Mouse (Mus musculus) spleen, adult 18-20 months (tissue): ENCODE results near the gene Gpr137.
"Not testable (repeated sequence)": the region's sequence is repeated elsewhere in the genome, so short reads cannot be mapped to it uniquely, and the experiment has no call there.

Experiments used
- DNase-seq, 2 experiments: peaks; one replicate each; pipeline ENCODE4 v3.0.0; 2022; ENCODE audit warnings: mixed read lengths in 2 of 2

Gpr137 gene

GRCm38 (mm10) chr19:6942249-6942691 lies at the start of gene Gpr137:
Gene Gpr137 (minus strand): TSS chr19:6942480.
- peak; percentile 91 for DNase-seq

- DNase-seq, result not testable (repeated sequence)
Observed at GRCm38 (mm10) chr19:6991166-6991565, 48.9 kb upstream of the Gpr137 start.

GRCm38 (mm10) chr19:6990712-6991111 lies 48.4 kb upstream of the Gpr137 start:
- DNase-seq, result no peak

DNA sequence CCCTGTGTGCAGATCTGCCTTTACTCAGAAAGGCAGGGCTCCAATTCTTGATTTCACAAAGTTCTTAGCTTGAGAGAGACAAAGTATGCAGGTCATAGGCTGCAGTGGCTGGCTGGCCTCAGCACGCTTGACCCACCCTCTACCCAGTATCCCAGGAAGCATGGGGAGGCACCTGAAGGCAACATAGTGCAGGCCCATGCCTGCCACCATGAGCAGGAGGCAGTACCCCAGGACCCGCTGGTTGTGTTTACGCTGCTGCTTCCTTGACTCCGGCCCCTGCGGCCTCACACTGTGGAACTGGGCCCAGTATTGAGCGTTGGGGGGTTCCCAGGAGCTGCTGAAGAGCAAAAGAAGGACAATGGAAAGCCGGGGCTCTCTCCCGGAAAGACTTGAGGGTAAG lies 47.0 kb upstream of the Gpr137 start:
- no peak for DNase-seq

GRCm38 (mm10) chr19:6987904-6988285 lies 45.6 kb upstream of the Gpr137 start:
- no peak for DNase-seq

DNA sequence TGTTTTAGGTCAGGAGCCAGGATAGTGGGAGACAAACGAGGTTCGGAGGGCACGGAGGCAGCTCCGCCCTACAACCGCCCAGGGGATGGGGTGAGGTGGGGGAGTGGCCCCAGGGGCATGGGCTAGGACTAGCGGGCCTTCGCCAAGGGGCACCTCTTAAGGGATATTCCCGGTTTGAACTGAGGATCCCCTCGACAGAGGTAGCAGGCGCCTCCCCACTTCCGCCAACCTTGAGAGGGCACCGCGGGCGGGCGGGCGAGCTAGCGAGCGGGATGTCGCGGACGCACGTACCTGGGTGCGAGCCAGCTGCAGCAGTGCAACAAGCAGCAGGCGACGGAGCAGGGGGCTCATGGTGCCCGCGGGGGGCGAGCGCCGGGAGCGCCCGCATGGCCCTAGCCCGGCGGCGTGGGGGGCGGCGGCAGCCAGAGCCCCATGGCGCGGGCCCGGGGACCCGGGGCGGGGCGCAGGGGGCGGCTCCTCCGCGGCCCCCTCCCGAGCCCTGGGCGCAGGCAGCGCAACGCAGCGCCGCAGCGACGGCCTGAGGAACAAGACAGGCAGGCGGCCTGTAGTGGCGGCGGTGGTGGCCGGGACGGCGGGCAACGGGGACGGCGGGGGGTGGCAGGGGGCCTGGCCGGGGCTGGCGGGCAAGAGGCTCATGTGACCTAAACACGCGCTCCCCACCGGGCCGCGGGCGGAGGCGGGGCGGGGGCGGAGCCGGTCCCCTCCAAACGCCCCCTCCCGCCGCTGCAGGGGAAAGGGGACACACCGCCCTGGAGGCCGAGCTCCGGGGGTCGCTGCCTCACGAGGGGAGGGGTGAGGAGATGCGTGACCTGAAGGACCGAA lies 45.0 kb upstream of the Gpr137 start, which contains the start of gene Vegfb:
Gene Vegfb, minus strand, starts transcription at position 591 of the 843 bp plus-strand sequence.
- DNase-seq, result peak; percentile 52 to 71

- no peak for DNase-seq
Observed at GRCm38 (mm10) chr19:6985951-6986708, 43.9 kb upstream of the Gpr137 start.

DNA sequence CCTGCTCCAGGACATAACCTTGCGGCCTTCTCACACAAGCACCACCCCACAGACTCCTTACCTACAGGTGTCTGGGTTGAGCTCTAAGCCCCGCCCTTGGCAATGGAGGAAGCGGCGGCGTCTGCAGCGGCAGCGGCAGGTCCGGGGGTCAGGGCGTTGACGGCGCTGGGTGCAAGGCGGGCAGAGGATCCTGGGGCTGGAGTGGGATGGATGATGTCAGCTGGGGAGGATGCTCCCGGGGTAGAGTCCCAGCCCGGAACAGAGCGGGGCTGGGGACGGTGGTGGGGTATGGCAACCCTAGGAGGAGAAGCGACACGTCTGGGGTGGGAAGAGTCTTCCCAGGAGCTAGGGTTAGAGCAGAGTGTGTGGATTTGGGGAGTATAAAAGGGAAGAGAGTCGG lies 43.0 kb upstream of the Gpr137 start:
- no peak for DNase-seq

GRCm38 (mm10) chr19:6983621-6984020 lies 41.3 kb upstream of the Gpr137 start:
- no peak for DNase-seq

- no peak for DNase-seq
Observed at GRCm38 (mm10) chr19:6981465-6981864, 39.2 kb upstream of the Gpr137 start.

- DNase-seq, result peak; percentile 97 to 98
Observed at GRCm38 (mm10) chr19:6980381-6981093, 38.3 kb upstream of the Gpr137 start, which contains the start of gene Fkbp2. Gene Fkbp2 (minus strand): TSS chr19:6980501.

- peak; percentile 99 for DNase-seq
Observed at GRCm38 (mm10) chr19:6979486-6980380, 37.5 kb upstream of the Gpr137 start.

GRCm38 (mm10) chr19:6979001-6979479 lies 36.8 kb upstream of the Gpr137 start:
- no peak for DNase-seq

GRCm38 (mm10) chr19:6978639-6978974 lies 36.3 kb upstream of the Gpr137 start:
- no peak for DNase-seq

DNA sequence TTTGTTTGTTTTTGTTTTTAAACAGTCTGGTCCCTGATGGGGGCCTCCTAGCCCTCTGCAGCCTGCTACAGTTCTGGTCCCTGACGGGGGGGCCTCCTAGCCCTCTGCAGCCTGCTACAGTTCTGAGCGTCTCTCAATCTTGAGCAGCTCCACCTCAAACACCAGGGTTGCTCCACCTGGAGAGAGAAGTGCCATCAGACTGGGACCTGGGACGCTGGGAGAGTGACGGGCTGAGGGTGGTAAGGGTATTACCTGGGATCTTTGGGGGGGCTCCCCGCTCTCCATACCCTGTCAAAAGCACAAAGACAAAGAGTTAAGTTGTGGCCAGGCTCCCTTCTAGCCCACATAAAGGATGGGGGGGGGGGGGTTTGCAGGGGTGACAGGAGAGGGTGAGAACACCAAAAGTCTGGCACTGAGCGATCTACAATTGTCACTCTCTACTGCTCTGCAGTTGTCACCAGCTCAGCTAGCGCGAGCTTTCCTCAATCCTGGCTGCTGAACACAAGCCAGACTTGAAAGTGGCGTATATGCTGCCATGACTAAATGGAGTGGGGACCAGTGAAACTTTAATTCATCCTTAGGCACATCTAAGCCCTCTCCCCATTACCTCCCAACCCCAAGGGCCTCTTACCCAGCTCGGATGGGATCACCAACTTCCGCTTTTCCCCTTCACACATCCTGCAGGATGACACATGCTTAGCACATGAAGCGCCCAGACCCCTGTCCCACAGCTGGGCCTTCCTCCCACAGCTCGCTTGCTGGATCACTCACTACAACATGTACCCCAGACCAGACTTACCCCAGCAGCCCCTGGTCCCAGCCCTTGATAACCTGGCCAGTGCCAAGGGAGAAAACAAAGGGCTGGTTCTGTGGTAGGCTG lies 35.7 kb upstream of the Gpr137 start:
- no peak for DNase-seq

DNA sequence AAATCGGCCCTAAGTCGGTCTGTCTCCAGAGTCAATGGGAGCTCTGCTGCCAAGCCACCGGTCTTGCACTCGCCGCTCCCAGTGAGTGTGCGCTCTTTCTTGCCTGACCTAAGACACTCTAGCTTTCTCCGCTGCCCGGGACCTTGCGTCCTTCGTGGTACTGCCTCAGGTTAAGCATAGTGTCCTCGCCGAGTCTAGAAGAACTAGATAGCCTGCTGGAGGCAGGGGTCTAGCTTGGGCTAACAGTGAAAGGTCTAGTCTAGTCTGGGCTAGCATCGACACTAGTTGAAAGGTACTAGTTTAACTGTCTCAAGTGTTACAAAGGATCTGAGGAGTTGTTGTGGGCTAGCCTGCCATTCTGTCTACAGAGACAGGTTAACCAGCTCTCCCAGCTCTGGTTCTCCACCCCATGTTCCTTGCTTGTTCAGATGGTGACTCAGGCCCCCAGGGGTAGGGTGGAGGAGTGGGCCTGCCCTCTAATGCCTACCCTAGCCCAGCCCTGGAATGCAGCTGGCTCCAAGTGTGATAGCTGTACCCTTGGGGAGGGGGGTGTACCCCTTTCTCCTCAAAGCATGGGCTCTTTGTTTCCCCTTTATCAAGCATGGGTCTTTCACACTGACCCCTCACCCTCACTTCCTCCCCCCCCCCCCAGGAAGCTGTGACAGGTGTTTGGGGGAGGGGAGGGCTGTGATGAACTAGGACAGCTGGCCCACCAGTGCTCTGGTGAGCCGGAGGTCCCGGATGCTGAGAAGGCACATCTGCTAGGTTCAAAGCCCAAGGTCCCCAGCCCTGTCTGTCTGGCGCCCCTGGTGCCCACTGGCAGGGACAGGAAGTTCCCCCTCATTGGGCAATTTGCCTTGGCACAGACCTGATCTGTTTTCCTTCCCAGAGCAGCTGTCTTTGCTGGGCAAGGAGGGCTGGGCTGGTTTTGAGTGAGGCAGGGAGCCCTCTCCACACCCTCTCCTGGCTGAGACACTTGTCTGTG lies 33.5 kb upstream of the Gpr137 start, which contains the start of gene Plcb3:
Gene Plcb3, minus strand, starts transcription at position 934 of the 985 bp plus-strand sequence.
- DNase-seq, result peak in 1 of 2 experiments; percentile 42

DNA sequence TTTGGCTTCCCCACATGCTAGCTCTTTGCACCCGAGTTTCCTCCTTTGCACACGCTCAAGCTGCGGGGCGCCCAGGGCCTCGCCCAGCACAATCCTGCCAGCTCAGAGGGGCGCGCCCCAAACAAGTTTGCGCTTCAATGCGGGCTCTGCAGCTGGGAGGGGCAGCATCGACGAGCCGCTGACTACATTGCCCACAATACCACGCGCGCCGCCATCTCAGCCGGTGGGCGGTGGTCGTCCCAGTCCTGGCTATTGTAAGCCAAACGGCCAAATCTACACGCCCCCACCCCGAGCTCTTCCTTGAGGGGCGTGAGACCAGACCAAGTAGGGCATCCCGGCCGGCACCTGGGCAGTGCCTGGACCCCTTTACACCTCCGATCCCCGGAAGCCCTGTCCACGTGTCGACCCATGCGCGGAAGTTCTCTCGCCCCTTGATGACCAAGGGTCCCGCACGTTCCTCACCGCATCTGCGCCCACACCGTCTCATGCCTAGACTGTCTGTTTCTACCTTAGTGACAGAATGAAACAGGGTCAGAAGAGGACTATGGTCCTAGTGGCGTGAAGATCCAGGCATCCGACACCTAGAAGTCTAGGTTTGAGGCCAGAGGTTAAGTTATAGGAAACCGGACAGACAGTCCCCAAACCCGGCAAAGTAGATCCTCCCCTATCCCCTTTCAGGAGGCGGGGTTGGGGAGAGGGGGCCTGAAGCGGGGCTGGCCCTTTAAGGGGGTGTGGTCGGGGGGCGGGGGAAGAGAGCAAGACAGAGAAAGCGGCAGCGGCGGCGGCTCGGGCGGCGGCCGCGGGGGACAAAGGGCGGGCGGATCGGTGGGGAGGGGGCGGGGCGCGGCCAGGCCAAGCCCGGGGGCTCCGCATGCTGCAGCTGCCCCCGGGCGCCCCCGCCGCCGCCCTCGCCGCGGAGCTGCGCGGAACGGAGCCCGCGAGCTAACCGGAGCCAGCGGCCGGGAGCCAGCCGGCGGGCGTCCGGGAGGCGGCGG lies 32.2 kb upstream of the Gpr137 start, which contains the start of gene Ppp1r14b:
Gene Ppp1r14b, plus strand, starts transcription at position 758 of the 995 bp plus-strand sequence.
- DNase-seq, result peak; percentile 64 to 75

DNA sequence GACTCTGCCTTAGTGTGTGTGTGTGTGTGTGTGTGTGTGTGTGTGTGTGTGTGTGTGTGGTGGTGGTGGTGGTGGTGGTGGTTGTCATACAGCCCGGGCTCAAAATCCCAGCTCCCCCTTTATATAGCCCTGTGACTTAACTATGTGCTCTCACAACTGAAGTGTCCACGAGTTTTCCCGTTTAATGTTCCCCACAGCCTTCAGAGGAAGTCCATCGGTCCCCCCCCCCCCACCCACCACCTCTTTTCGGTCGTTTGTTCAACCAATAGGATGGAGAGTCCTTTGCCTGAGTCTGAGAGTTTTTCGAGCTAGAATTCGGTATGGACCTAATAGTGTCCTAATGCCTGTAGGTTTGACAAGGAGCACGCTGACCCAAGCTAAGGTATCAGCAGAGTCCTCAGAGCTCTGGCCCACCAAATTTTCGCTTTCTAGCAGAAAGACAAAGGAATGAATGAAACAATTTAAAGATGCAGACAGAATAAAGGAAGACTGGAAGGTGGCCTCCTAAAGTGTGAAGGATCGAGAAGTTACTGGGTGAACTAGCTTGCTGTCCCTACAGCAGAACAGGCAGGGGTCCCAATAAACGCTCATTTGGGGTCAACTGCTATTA lies 31.4 kb upstream of the Gpr137 start:
- DNase-seq, result no peak
